Mouse (Mus musculus) heart, embryonic 13.5 days (tissue): Measurements from ENCODE around the gene A030005L19Rik. TPM values are rescaled to one million over a fixed set of nuclear protein-coding genes. Genes with fewer than 3 reads are reported as not detected.
"Not testable (repeated sequence)": the region's sequence is repeated elsewhere in the genome, so short reads cannot be mapped to it uniquely, and the experiment has no call there.

Source experiments
- ATAC-seq: fragments of 200-750 bp; cut with Nextera tagmentation; 2 replicates; pipeline ENCODE4 v1.8.0; 2017; ENCODE audit warnings: moderate TSS enrichment; ENCODE audit not compliant: insufficient number of reproducible peaks, low FRiP score, low TSS enrichment; ENCODE audit errors: extremely low read depth
- H3K27ac ChIP-seq: fragments of 300-500 bp; sonication (generic); replicated peaks from 2 replicates; pipeline ENCODE4 v1.5.1; 2015; ENCODE audit warnings: moderate library complexity, mild to moderate bottlenecking, inconsistent platforms
- H3K27me3 ChIP-seq: fragments of 300-500 bp; sonication (generic); replicated peaks from 2 replicates; pipeline ENCODE4 v1.6.1; 2015; ENCODE audit warnings: mild to moderate bottlenecking, inconsistent platforms
- H3K36me3 ChIP-seq: fragments of 300-500 bp; sonication (generic); 2 replicates; pipeline ENCODE4 v1.6.1; 2015; ENCODE audit warnings: mild to moderate bottlenecking, inconsistent platforms
- H3K4me1 ChIP-seq: fragments of 300-500 bp; sonication (generic); 2 replicates; pipeline ENCODE4 v1.6.1; 2015; ENCODE audit warnings: inconsistent platforms
- H3K4me2 ChIP-seq: fragments of 300-500 bp; sonication (generic); 2 replicates; pipeline ENCODE4 v1.6.1; 2015; ENCODE audit warnings: inconsistent platforms, mild to moderate bottlenecking, moderate library complexity
- H3K4me3 ChIP-seq: fragments of 300-500 bp; sonication (generic); 2 replicates; pipeline ENCODE4 v1.5.1; 2015; ENCODE audit warnings: moderate library complexity, mild to moderate bottlenecking, inconsistent platforms
- H3K9ac ChIP-seq: fragments of 300-500 bp; sonication (generic); 2 replicates; pipeline ENCODE4 v1.6.1; 2015; ENCODE audit warnings: inconsistent platforms, mild to moderate bottlenecking, moderate library complexity
- H3K9me3 ChIP-seq: fragments of 300-500 bp; sonication (generic); 2 replicates; pipeline ENCODE4 v1.6.1; 2016; ENCODE audit warnings: inconsistent platforms
- WGBS: fragments of 180-500 bp; shearing (Covaris S2); methylation state at CpG from one replicate; pipeline ENCODE4 v1.1.7; 2015; ENCODE audit warnings: mixed read lengths; 5-methylcytosine and 5-hydroxymethylcytosine counted together
- polyA plus RNA-seq: library from polyadenylated mRNA; unstranded; fragments of >200 nt; fragmentation: Nextera tagmentation; extraction: Ambion mirVana; gene quantifications from 2 replicates; pipeline ENCODE4 v1.2.1, GENCODE M21; 2015

Gene A030005L19Rik
- polyA plus RNA-seq, 1 experiment from 2014 or later, result 0.19 TPM

DNA sequence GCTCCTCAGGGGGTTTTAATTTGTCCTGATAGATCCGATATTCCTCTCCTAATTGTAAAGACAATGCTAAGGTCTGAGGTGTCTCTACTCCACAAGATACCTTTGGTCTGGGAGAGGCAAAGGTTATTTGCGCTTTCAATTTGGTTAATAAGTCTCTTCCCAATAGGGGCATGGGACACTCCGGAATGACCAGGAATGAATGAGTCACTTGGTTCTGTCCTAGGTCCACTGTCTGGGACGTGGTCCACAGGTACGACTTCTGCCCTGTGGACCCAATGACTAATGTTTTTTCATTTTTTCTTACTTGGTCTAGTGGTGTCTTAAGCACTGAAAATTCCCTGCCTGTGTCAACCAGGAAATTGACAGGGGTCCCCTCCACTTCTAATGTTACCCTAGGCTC lies 25.5 kb downstream of the A030005L19Rik start:
- Histone ChIP-seq H3K4me2 (no peak overlapping the region), H3K9ac (no peak overlapping the region), H3K36me3 (no peaks in the 10 kb centered on the region), H3K27ac (no peak overlapping the region), H3K27me3 (no peaks in the 10 kb centered on the region), H3K4me3 (no peak overlapping the region), H3K4me1 (no peaks in the 10 kb centered on the region), H3K9me3 (peaks cover 17% of the 10 kb centered on the region)
- ATAC-seq, result no peak
- WGBS, result 87% methylated on average over 5 of the region's 5 CpGs

DNA sequence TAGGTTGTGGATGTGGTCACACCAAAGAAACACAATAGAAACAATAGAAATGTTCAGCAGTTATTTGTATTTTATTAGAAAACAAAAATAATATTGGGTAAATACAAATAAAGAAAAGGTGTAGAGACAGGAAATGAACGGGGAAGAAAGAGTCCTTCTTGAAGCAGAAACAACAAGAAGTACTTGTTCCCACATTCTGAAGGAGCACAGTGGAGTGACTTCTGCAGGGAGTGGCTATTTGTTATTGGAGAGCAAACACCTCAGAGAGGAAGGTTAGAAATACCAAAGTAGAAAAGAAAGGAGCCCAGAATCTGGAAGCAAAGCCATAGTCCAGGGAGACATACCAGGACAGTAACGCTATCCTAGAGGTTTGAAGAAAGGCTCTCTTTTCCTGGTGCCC lies 29.4 kb downstream of the A030005L19Rik start:
- H3K4me1 ChIP-seq, ATAC-seq, H3K4me2 ChIP-seq, H3K4me3 ChIP-seq, H3K9ac ChIP-seq, H3K27ac ChIP-seq, H3K27me3 ChIP-seq, H3K36me3 ChIP-seq: not testable (repeated sequence)
- peaks cover 17% of the 10 kb centered on the region for H3K9me3 ChIP-seq
- 88% methylated on average over 2 of the region's 2 CpGs for WGBS

DNA sequence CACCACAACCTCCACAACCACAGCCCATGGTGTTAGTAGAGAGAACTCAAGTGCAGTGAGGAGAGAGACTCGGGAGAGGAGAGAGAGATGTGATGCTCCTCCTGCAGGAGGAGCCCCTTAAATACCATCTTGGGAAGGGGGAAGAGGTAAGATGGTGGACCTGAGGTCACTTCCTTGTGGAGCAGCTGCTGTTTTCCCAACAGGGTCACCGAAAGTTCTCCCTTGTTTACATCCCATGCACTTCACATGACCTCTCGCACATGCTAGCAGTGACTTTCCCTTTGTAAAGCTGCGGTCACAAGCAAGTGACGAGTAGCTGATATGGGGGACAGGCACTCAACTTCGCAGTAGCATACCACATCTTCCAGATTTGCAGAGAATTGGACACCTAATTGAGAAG lies 30.2 kb downstream of the A030005L19Rik start, which contains the start of gene A030003K21Rik:
Gene A030003K21Rik (minus strand): TSS at position 94 of the 400 bp plus-strand sequence.
- not testable (repeated sequence) for H3K27ac ChIP-seq

DNA sequence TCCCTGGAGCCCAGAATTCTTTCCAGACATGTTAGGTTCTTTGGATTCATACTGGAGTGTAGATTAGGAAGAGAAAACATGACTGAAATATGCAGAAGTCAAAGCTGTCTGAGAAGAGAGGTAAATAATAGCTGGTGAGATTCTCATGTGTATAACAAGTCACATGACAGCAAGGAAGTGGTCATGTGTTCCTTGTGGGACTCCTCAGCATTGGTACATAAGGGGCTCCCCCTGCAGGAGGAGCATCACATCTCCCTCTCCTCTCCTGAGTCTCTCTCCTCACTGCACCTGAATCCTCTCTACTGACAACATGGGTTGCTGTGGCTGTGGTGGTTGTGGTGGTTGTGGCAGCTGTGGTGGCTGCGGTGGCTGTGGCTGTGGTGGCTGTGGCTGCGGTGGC lies 32.9 kb downstream of the A030005L19Rik start:
- WGBS, result 100% methylated on average over 2 of the region's 2 CpGs
- H3K4me3 ChIP-seq, H3K27ac ChIP-seq, H3K4me2 ChIP-seq, H3K9ac ChIP-seq, H3K36me3 ChIP-seq, H3K27me3 ChIP-seq, H3K9me3 ChIP-seq, ATAC-seq, H3K4me1 ChIP-seq: not testable (repeated sequence)

More for the DNA sequence above, 30.2 kb downstream of the A030005L19Rik start, which contains the start of gene A030003K21Rik:
- H3K9ac ChIP-seq, H3K4me1 ChIP-seq, H3K36me3 ChIP-seq, ATAC-seq, H3K4me2 ChIP-seq, H3K4me3 ChIP-seq, H3K27me3 ChIP-seq: not testable (repeated sequence)
- no CpG with 5 or more reads among the region's 6 CpGs for WGBS
- peaks cover 17% of the 10 kb centered on the region for H3K9me3 ChIP-seq

DNA sequence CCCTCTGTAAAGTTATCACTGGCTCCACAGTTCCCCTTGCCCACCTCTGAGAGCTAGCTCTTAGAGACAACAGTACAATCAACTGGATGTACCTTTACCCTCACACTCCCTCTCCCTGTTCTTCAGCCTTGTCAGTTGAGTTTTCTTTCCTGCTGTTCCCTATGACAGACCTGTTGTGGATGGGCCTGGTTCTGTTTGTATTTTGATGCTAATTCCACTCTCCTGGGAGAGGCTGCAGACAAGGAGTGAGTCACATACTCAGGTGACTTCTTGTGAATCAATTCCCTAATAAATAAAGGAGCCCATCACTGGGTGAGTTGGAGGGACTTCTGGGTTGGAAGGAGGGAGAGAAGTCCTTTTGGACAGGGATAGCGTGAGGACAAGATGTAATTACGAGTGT lies 35.5 kb downstream of the A030005L19Rik start:
- Histone ChIP-seq H3K27ac (no peak overlapping the region), H3K4me1 (peaks cover 3% of the 10 kb centered on the region; the same call in 1 of the 2 replicates), H3K9ac (no peak overlapping the region), H3K36me3 (no peaks in the 10 kb centered on the region), H3K4me2 (no peak overlapping the region), H3K27me3 (no peaks in the 10 kb centered on the region), H3K9me3 (no peaks in the 10 kb centered on the region), H3K4me3 (no peak overlapping the region)
- 81% methylated on average over 2 of the region's 2 CpGs for WGBS
- ATAC-seq, result no peak

DNA sequence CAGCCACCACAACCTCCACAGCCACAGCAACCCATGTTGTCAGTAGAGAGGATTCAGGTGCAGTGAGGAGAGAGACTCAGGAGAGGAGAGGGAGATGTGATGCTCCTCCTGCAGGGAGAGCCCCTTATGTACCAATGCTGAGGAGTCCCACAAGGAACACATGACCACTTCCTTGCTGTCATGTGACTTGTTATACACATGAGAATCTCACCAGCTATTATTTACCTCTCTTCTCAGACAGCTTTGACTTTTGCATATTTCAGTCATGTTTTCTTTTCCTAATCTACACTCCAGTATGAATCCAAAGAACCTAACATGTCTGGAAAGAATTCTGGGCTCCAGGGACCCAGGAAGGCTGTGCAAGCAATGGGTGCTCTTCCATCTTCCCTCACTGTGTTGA lies 42.8 kb downstream of the A030005L19Rik start, which contains the start of gene Gm7544:
Gene Gm7544 (minus strand): TSS at position 101 of the 400 bp plus-strand sequence.
- H3K27ac ChIP-seq, ATAC-seq, H3K4me2 ChIP-seq, H3K4me3 ChIP-seq, H3K9me3 ChIP-seq, H3K4me1 ChIP-seq, H3K36me3 ChIP-seq, H3K27me3 ChIP-seq, H3K9ac ChIP-seq: not testable (repeated sequence)

DNA sequence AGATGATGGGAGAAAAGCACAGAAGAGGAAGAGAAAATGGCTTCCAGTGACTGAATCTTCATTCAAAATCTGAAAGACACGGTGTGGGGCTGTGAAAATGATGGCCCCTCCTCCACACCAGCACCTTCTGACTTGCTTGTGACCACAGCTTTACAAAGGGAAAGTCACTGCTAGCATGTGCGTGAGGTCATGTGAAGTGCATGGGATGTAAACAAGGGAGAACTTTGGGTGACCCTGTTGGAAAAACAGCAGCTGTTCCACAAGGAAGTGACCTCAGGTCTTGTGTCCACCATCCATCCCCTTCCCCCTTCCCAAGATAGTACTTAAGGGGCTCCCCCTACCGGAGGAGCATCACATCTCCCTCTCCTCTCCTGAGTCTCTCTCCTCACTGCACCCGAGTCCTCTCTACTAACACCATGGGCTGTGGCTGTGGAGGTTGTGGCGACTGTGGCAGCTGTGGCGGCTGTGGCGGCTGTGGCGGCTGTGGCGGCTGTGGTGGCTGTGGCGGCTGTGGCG lies 46.8 kb downstream of the A030005L19Rik start, which contains the start of gene Gm47955:
Gene Gm47955 (plus strand): TSS at position 417 of the 516 bp plus-strand sequence.
- Histone ChIP-seq H3K9me3 (no peaks in the 10 kb centered on the region), H3K4me2 (no peak within 1 kb of the TSS), H3K9ac (no peak within 1 kb of the TSS), H3K36me3 (no peaks in the 10 kb centered on the region), H3K27ac (no peak within 1 kb of the TSS), H3K4me1 (peaks cover 4% of the 10 kb centered on the region; the same call in 1 of the 2 replicates), H3K27me3 (no peaks in the 10 kb centered on the region), H3K4me3 (no peak within 1 kb of the TSS)
- WGBS, result 82% methylated on average over 11 of the region's 11 CpGs
- ATAC-seq, result no peak

Other genes starting within 250 kb of the A030005L19Rik start
- gene Mff, start 188.4 kb upstream of the A030005L19Rik start, polyA plus RNA-seq, result 187 and 214 TPM in 2 replicates
- not detected in 2 replicates for gene Tm4sf20, start 144.9 kb upstream of the A030005L19Rik start, polyA plus RNA-seq
- gene Gm47791, start 142.1 kb upstream of the A030005L19Rik start, polyA plus RNA-seq, result not detected in 2 replicates
- 29.0 and 29.3 TPM in 2 replicates for gene Agfg1, start 73.8 kb upstream of the A030005L19Rik start, polyA plus RNA-seq
- gene A030014E15Rik, start 11.6 kb downstream of the A030005L19Rik start, polyA plus RNA-seq, result not detected in 2 replicates
- gene Gm6217, start 18.1 kb downstream of the A030005L19Rik start, polyA plus RNA-seq, result not detected in 2 replicates
- gene A030003K21Rik, start 30.1 kb downstream of the A030005L19Rik start, polyA plus RNA-seq, result not detected in 2 replicates
- not detected in 2 replicates for gene Gm7544, start 42.7 kb downstream of the A030005L19Rik start, polyA plus RNA-seq
- gene Gm47955, start 47.0 kb downstream of the A030005L19Rik start, polyA plus RNA-seq, result not detected in 2 replicates
- not detected in 2 replicates for gene Gm47959, start 87.2 kb downstream of the A030005L19Rik start, polyA plus RNA-seq
- gene Slc19a3, start 125.1 kb downstream of the A030005L19Rik start, polyA plus RNA-seq, result 1.6 and 2.0 TPM in 2 replicates
- not detected in 2 replicates for gene Krtap28-10, start 129.2 kb downstream of the A030005L19Rik start, polyA plus RNA-seq
- gene Gm47969, start 131.6 kb downstream of the A030005L19Rik start, polyA plus RNA-seq, result not detected in 2 replicates
- gene A030005K14Rik, start 146.1 kb downstream of the A030005L19Rik start, polyA plus RNA-seq, result not detected in 2 replicates
- gene Krtap28-13, start 147.6 kb downstream of the A030005L19Rik start, polyA plus RNA-seq, result not detected in 2 replicates
- 0.25 and 0.47 TPM in 2 replicates for gene Ccl20, start 203.4 kb downstream of the A030005L19Rik start, polyA plus RNA-seq
- not detected in 2 replicates for gene Daw1, start 246.4 kb downstream of the A030005L19Rik start, polyA plus RNA-seq